Mouse (Mus musculus) intestine, embryonic 16.5 days (tissue): ENCODE measurements at regions not wholly inside any gene's neighbourhood (a gene's known extent, or its start where the extent isn't known, plus 50 kb on each side); places are given as distances from the start of the nearest gene placed in this dataset.

Experiments used
- ATAC-seq: fragments of 200-750 bp; cut with Nextera tagmentation; 2 replicates; pipeline ENCODE4 v1.8.0; 2017; ENCODE audit warnings: moderate TSS enrichment, moderate library complexity
- H3K27ac ChIP-seq: fragments of 300-500 bp; sonication (generic); 2 replicates; pipeline ENCODE4 v1.5.1; 2014; ENCODE audit warnings: mild to moderate bottlenecking, low read length
- H3K27me3 ChIP-seq: fragments of 300-500 bp; sonication (generic); replicated peaks from 2 replicates; pipeline ENCODE4 v1.6.1; 2014; ENCODE audit warnings: low read length, control low read depth, mixed read lengths; ENCODE audit not compliant: control insufficient read depth, insufficient read depth
- H3K36me3 ChIP-seq: fragments of 300-500 bp; sonication (generic); 2 replicates; pipeline ENCODE4 v1.6.1; 2014; ENCODE audit warnings: low read length, control low read depth; ENCODE audit not compliant: control insufficient read depth, insufficient read depth
- H3K4me1 ChIP-seq: fragments of 300-500 bp; sonication (generic); 2 replicates; pipeline ENCODE4 v1.6.1; 2014; ENCODE audit warnings: low read length, control low read depth, mixed read lengths; ENCODE audit not compliant: control insufficient read depth, insufficient read depth
- H3K4me2 ChIP-seq: fragments of 300-500 bp; sonication (generic); 2 replicates; pipeline ENCODE4 v1.6.1; 2014; ENCODE audit warnings: low read depth, low read length, control low read depth
- H3K4me3 ChIP-seq: fragments of 300-500 bp; sonication (generic); 2 replicates; pipeline ENCODE4 v1.5.1; 2014; ENCODE audit warnings: mild to moderate bottlenecking, low read length
- H3K9ac ChIP-seq: fragments of 300-500 bp; sonication (generic); 2 replicates; pipeline ENCODE4 v1.6.1; 2014; ENCODE audit warnings: low read depth, low read length
- H3K9me3 ChIP-seq: fragments of 300-500 bp; sonication (generic); 2 replicates; pipeline ENCODE4 v1.6.1; 2016; ENCODE audit warnings: low read length, control low read depth; ENCODE audit not compliant: control insufficient read depth
- WGBS: fragments of 180-500 bp; shearing (Covaris S2); extraction: QIAGEN DNeasy Blood & Tissue Kit; methylation state at CpG from one replicate; pipeline ENCODE4 v1.1.7; 2014; 5-methylcytosine and 5-hydroxymethylcytosine counted together

DNA sequence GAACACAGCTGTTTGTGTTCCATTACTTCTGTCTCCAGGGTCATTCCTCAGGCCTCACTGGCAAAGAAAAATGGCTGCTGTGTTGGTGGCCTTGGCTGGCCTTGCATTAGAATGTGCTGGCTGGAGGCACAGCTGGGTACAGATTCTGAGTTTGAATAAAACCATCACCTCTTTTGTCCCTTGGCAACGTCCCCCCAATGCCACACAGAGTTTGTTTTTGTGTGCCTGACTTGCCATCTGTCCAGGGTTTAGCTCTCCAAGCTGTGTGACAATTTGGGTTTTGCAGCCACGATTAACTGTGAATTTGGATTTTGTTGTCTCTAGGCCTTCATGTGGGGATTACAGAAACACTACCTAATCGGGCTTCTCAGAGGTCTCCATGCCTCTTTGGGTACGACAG, 76.6 kb upstream of the Zfp831 start:
- Histone ChIP-seq H3K9me3 (no peaks in the 10 kb centered on the region), H3K27me3 (no peaks in the 10 kb centered on the region), H3K9ac (no peak overlapping the region), H3K27ac (no peak overlapping the region), H3K4me2 (no peak overlapping the region), H3K4me1 (no peaks in the 10 kb centered on the region), H3K36me3 (no peaks in the 10 kb centered on the region), H3K4me3 (no peak overlapping the region)
- 79% methylated on average over 4 of the region's 4 CpGs for WGBS
- no peak for ATAC-seq

DNA sequence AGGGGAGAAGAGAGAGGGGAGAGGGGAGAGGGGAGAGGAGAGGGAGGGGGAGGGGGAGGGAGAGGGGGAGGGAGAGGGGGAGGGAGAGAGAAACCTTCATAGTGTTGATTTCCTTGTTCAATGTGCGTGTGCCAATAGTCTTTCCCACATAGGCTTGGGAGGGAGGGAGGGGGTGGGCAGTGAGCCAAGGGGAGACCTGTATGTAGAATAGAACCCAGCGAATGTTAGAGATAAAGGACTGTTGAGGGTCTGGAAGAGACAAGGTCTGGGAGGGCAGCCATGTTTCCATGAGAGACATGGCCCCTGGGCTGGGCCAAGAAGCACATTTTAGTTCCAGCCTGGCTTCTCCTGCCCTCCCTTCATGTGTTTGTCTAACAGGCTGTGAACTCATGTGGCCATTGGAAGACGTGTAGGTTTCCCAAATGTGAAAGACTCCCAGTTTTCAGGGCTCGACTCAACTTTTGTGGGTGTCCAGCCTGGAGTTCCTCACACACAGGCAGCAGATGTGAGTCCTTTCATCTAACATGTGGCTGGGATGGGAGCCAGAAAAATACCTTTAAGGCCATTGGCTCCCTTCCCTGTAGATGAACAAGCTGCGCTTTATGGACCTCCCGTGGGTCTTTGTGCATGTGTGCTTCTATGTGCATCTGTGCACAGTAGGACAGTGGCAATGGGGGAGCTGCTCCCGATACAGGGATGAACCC, 68.4 kb upstream of the Zfp831 start:
- H3K9me3 ChIP-seq: no peaks in the 10 kb centered on the region
- ATAC-seq: no peak
- WGBS: 73% methylated on average over 7 of the region's 7 CpGs

DNA sequence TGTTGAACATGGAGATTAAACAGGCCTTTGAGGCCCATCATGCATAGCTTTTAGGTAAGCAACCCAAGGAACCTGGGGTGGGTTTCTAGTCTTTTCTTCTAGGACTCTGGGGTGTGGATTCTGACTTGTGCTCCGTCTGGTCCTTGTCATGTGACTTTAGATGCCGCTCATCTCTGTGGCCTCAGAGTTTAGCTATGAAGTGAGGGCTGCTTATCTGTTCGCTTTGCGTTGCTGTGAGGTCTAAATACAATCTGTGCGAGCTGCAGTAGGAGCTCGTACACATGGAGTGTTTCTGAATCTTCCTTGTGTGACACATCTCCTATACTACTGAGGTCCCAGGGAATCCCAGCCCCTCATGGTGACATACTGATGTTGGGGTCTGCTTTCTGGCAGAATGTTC, 67.8 kb upstream of the Zfp831 start:
- H3K9ac ChIP-seq: no peak overlapping the region
- no peaks in the 10 kb centered on the region for H3K4me1 ChIP-seq
- 87% methylated on average over 6 of the region's 6 CpGs for WGBS
- no peak overlapping the region for H3K4me2 ChIP-seq
- no peak overlapping the region for H3K27ac ChIP-seq
- ATAC-seq: no peak
- no peaks in the 10 kb centered on the region for H3K36me3 ChIP-seq
- H3K27me3 ChIP-seq: no peaks in the 10 kb centered on the region
- H3K9me3 ChIP-seq: no peaks in the 10 kb centered on the region
- no peak overlapping the region for H3K4me3 ChIP-seq

More for the DNA sequence above, 68.4 kb upstream of the Zfp831 start:
- Histone ChIP-seq H3K4me2 (no peak overlapping the region), H3K27me3 (no peaks in the 10 kb centered on the region), H3K9ac (no peak overlapping the region), H3K4me1 (no peaks in the 10 kb centered on the region), H3K27ac (no peak overlapping the region), H3K36me3 (no peaks in the 10 kb centered on the region), H3K4me3 (no peak overlapping the region)

DNA sequence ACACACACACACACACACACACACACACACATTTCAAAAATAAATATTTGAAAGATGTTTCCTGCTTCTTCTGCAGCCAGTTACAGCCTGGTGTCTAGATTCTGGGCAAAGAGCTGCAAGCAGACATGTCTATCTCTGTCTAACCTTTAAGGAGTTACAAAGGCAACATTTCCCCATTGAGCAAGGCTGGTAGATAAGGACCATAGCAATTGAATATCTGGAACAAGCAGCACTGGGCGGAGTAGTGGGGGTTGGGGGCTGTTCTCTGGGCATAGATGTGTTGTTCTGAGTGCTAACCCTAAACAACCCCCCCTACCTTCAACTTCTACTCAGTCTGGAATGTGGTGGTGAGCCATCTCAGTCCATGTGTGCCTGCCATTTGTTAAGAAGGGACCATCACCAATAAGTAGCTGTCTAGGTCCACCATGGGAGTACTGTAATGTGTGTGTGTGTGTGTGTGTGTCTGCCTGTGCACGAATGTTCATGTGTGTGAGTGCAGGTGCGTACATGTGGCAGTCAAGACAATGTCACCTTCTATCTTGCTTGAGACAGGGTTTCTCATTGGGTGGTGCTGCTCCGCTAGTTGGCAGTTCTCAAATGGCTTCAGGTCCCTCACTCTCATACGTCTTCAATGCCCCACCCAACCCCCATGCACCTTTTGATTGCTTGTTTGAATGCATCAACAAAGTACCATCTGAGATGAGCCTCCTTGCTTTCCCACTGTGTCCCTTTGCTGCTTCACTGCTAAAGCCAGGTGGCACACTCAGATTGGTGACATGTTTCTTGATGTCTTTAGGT, 62.2 kb upstream of the Zfp831 start:
- H3K27me3 ChIP-seq: no peaks in the 10 kb centered on the region
- H3K4me3 ChIP-seq: no peak overlapping the region
- no peak overlapping the region for H3K4me2 ChIP-seq
- H3K4me1 ChIP-seq: no peaks in the 10 kb centered on the region
- no peaks in the 10 kb centered on the region for H3K9me3 ChIP-seq
- H3K36me3 ChIP-seq: no peaks in the 10 kb centered on the region
- no peak overlapping the region for H3K9ac ChIP-seq
- no peak for ATAC-seq
- WGBS: 88% methylated on average over 5 of the region's 5 CpGs
- H3K27ac ChIP-seq: no peak overlapping the region

DNA sequence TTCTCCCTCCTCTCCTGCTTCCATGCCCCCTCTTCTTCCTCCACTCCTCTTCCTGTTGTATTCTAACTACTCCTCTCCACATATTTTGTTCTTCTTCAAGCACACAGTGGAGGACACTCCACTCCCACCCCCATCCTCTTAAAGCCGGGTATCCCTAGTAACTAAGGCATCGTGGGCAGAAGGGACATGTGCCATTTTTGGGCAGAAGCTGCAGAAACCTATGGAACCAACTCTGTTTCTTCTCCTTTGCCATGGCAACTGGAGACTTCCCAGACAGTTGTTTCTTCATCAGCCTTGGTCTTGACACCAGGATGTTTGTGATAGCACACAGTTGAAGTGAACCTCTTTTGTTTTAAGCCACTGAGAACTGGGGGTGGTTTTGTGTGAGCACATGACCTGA, 59.1 kb upstream of the Zfp831 start:
- Histone ChIP-seq H3K4me1 (no peaks in the 10 kb centered on the region), H3K4me3 (no peak overlapping the region), H3K27me3 (no peaks in the 10 kb centered on the region), H3K4me2 (no peak overlapping the region), H3K9ac (no peak overlapping the region), H3K9me3 (no peaks in the 10 kb centered on the region), H3K27ac (no peak overlapping the region), H3K36me3 (no peaks in the 10 kb centered on the region)
- ATAC-seq: no peak
- WGBS: 79% methylated on average over 2 of the region's 2 CpGs
